Mouse (Mus musculus): ENCODE data around the gene Prkce. TPM values are rescaled to one million over a fixed set of nuclear protein-coding genes. Genes with fewer than 3 reads are reported as not detected.

Gene Prkce
- polyA plus RNA-seq, 1 experiment from 2014 or later = 48.0 TPM

DNA sequence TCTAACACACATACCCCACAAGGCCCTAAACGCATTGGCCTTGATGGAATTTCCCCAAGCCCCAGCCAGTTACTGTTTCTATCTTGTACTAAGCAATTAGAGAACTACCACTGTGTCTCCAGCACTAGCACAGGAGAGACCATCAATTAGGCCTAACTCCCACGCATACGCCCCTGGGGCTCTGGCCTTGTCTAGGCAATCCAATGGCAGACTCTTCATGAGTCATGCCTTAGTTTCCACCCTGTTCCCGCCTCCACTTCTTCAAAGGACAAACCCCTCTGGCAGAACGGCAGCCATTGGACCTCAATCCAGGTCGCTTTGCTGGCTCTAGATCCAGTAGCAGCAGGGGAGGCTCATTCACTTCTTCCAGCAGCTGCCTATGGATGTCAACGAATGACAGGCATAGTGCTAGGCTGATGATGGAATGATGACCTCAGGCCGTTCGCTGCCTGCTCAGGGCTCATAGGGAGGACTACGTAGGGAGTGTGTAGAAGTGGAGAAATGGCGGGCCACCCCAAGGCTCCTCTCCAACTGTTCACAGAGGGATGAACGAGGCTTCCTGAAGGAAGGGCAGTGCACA is 481.4 kb downstream of the Prkce start:
- Histone ChIP-seq H3K9me3 (replicated peaks) (no peaks in the 10 kb centered on the region), H3K4me3 (replicated peaks) (no peak overlapping the region), H3K4me1 (no peaks in the 10 kb centered on the region), H3K9ac (replicated peaks) (no peak overlapping the region), H3K36me3 (no peaks in the 10 kb centered on the region), H3K4me2 (no peak overlapping the region), H3K27ac (replicated peaks) (no peak overlapping the region), H3K27me3 (replicated peaks) (no peaks in the 10 kb centered on the region)
- no peak for ATAC-seq (ENCODE audit: low FRiP score)
- WGBS = 91% methylated on average over 12 of the region's 12 CpGs

DNA sequence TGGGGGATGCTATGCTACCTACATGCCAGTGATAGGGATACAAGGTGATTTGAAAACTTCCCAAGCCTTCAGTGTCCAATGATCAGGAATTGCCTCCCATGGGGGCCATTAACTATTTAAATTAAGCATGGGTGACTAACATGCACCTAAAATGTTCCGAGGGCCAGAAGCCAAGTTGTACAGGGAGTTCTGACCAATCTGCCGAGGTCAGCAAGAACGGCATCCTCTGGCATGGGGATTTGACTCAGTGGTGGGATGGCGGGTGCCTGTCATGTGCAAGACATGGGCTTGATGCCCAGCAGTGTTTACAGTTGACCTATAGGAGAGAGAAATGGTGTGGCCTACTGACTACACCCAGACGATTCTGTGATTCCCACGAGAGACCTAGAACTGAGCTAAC is 482.7 kb downstream of the Prkce start:
- Histone ChIP-seq H3K9me3 (replicated peaks) (no peaks in the 10 kb centered on the region), H3K4me2 (no peak overlapping the region), H3K36me3 (0 out of 2 replicates have a peak, but pooled peaks cover 4% of the 10 kb centered on the region), H3K27ac (replicated peaks) (no peak overlapping the region), H3K27me3 (replicated peaks) (no peaks in the 10 kb centered on the region), H3K4me1 (no peaks in the 10 kb centered on the region), H3K4me3 (replicated peaks) (no peak overlapping the region), H3K9ac (replicated peaks) (no peak overlapping the region)
- whole genome bisulfite sequencing = 94% methylated on average over 6 of the region's 6 CpGs
- no peak for ATAC-seq (ENCODE audit: low FRiP score)

DNA sequence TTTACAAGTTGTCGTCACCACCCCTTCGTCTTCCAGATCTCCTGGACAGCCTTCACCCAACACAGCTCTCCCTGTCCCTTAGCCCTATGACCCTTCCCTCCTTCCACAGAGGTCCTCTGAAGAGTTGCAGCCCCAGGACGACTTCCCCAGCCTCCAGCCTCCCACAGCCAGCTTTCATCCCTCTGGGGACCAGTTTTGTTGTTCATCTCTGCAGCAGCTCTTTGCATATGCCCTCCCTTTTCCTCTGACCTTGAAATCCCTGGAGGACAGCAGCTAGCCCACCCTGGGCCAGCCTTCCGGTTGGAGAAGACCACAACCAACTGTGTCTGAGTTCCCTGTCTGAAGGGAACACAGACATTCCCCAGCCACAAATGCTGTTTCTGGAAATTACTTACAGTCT is 483.5 kb downstream of the Prkce start:
- Histone ChIP-seq H3K9ac (replicated peaks) (no peak overlapping the region), H3K9me3 (replicated peaks) (no peaks in the 10 kb centered on the region), H3K4me3 (replicated peaks) (no peak overlapping the region), H3K4me1 (no peaks in the 10 kb centered on the region), H3K27ac (replicated peaks) (no peak overlapping the region), H3K4me2 (no peak overlapping the region), H3K36me3 (0 out of 2 replicates have a peak, but pooled peaks cover 7% of the 10 kb centered on the region), H3K27me3 (replicated peaks) (no peaks in the 10 kb centered on the region)
- no peak for ATAC-seq (ENCODE audit: low FRiP score)
- 81% methylated on average over 4 of the region's 4 CpGs for WGBS

DNA sequence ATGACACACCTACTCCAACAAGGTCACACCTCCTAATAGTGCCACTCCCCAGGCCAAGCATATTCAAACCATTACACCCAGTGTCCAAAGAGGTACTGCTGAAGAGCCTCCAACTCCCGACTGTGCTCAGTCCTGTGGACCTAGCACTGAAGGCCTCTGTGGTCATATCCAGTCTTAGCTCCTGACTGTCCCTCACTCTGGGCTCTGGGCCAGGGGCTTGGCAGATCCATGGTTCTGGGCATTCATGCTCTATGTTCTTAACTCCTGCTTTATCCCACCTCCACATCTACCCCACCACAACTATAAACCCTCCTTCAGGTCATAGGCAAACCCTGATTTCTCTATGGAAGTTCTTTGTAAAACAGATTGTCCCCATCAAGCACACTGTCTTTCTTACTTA is 485.2 kb downstream of the Prkce start:
- H3K27ac ChIP-seq (replicated peaks) = no peak overlapping the region
- no peak for ATAC-seq (ENCODE audit: low FRiP score)
- H3K36me3 ChIP-seq = 0 out of 2 replicates have a peak, but pooled peaks cover 7% of the 10 kb centered on the region
- no peaks in the 10 kb centered on the region for H3K27me3 ChIP-seq (replicated peaks)
- no peak overlapping the region for H3K9ac ChIP-seq (replicated peaks)
- 91% methylated on average over 1 of the region's 1 CpGs for WGBS
- H3K9me3 ChIP-seq (replicated peaks) = no peaks in the 10 kb centered on the region
- no peak overlapping the region for H3K4me3 ChIP-seq (replicated peaks)
- no peak overlapping the region for H3K4me2 ChIP-seq
- no peaks in the 10 kb centered on the region for H3K4me1 ChIP-seq

DNA sequence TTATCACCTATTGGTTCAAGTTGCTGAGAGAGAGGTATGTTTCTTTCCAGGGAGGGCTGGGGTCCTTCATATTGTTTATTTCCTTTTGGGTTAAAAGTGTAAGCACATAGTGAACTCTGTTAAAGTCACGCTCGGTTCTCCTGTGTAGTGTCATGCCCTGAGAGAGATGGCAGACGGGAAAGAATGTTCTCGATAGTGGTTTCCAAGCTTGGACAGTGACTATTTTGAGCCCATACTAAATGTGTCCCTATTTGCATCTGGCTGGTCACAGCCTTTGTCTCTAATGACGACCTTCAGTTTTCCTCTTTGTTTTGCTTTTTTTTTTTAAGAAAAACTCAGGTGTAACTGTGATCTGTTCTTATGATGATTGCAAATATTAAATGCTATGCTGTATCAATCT is 488.8 kb downstream of the Prkce start:
- no peaks in the 10 kb centered on the region for H3K4me1 ChIP-seq
- H3K36me3 ChIP-seq = 0 out of 2 replicates have a peak, but pooled peaks cover 7% of the 10 kb centered on the region
- 91% methylated on average over 5 of the region's 5 CpGs for WGBS
- no peaks in the 10 kb centered on the region for H3K27me3 ChIP-seq (replicated peaks)
- H3K9me3 ChIP-seq (replicated peaks) = no peaks in the 10 kb centered on the region
- H3K9ac ChIP-seq (replicated peaks) = no peak overlapping the region
- no peak for ATAC-seq (ENCODE audit: low FRiP score)
- H3K4me2 ChIP-seq = no peak overlapping the region
- no peak overlapping the region for H3K4me3 ChIP-seq (replicated peaks)
- no peak overlapping the region for H3K27ac ChIP-seq (replicated peaks)

DNA sequence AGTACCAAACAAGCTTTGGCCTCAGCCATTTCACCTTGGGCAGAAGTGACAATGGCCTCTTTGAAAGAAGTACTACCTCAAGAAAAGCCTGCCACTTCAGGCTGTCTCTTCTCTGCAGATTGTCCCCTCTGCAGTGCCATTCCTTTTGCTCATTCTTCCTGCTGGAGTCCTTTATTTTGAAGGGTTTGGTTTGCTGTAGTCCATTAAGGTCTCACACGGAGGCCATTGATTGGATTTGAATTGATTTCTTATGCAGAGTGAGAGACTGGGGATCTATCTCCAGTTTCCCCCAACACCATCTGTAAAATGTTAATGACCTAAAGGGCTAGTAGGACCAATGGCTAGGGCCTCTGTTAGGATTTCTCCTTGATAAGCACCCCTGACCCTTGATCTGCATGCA is 494.7 kb downstream of the Prkce start:
- Histone ChIP-seq H3K9ac (replicated peaks) (no peak overlapping the region), H3K4me1 (no peaks in the 10 kb centered on the region), H3K4me3 (replicated peaks) (no peak overlapping the region), H3K4me2 (no peak overlapping the region), H3K36me3 (no peaks in the 10 kb centered on the region), H3K27ac (replicated peaks) (no peak overlapping the region), H3K27me3 (replicated peaks) (no peaks in the 10 kb centered on the region), H3K9me3 (replicated peaks) (no peaks in the 10 kb centered on the region)
- WGBS = 36% methylated on average over 1 of the region's 1 CpGs
- ATAC-seq (ENCODE audit: low FRiP score) = no peak

DNA sequence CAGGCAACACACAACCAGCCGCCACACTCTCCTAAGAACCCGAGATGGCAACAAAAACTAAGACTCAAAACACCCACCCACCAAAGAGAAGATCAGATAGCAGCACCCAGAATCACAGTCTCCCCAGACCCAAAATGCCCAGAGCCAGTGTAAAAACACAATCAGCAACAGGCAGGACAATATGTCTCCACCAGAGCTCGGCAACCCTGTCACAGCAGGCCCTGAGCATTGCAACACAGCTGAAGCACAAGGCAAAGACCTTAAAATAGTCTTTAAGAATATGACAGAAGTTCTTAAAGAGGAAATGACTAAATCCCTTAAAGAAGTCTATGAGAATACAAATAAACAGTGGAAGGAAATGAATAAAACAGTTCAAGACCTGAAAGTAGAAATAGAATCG is 495.9 kb downstream of the Prkce start:
- no peaks in the 10 kb centered on the region for H3K4me1 ChIP-seq
- H3K27me3 ChIP-seq (replicated peaks) = no peaks in the 10 kb centered on the region
- no peak overlapping the region for H3K4me3 ChIP-seq (replicated peaks)
- no peak for ATAC-seq (ENCODE audit: low FRiP score)
- H3K27ac ChIP-seq (replicated peaks) = no peak overlapping the region; the same call in 1 of the 2 replicates
- no peaks in the 10 kb centered on the region for H3K9me3 ChIP-seq (replicated peaks)
- 87% methylated on average over 4 of the region's 4 CpGs for WGBS
- H3K4me2 ChIP-seq = no peak overlapping the region
- no peak overlapping the region for H3K9ac ChIP-seq (replicated peaks)
- H3K36me3 ChIP-seq = no peaks in the 10 kb centered on the region

DNA sequence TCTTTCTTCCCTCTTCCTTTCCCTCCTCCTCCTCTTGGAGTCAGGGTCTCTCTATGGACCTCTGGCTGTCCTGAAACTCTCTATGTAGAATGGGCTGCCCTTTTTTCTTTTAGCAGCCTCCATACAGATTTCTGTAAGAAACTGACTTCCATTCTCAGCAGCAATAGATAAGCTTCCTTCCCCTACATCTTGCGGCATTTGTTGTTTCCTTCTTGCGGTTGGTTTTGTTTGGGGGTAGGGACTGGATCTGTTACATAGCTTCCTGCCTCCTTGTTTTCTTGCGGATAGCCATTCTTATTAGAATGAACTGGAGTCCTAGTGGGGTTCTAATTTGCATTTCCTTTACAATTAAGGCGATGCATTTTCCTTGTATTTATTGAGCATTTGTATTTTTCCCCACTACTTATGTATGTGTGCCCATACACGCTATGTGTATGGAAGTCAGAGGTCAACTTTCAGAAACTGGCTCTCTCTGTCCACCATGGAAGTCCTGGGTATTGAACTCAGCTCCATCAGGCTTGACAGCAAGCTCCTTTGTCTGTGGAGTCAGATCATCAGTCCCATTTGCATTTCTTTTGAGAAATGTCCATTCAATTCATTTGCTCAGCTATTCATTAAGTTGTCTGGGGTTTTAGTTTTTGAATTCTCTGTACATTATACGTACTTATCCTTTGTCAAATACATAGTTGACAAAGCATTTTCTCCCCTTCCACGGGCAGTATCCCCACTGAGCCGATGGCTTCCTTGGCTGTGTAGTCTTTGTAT is 500.4 kb downstream of the Prkce start:
- Histone ChIP-seq H3K4me3 (replicated peaks) (no peak overlapping the region), H3K27ac (replicated peaks) (no peak overlapping the region), H3K4me2 (no peak overlapping the region), H3K27me3 (replicated peaks) (no peaks in the 10 kb centered on the region), H3K36me3 (no peaks in the 10 kb centered on the region), H3K9me3 (replicated peaks) (no peaks in the 10 kb centered on the region), H3K9ac (replicated peaks) (no peak overlapping the region), H3K4me1 (no peaks in the 10 kb centered on the region)
- ATAC-seq (ENCODE audit: low FRiP score) = no peak
- 59% methylated on average over 8 of the region's 8 CpGs for WGBS

DNA sequence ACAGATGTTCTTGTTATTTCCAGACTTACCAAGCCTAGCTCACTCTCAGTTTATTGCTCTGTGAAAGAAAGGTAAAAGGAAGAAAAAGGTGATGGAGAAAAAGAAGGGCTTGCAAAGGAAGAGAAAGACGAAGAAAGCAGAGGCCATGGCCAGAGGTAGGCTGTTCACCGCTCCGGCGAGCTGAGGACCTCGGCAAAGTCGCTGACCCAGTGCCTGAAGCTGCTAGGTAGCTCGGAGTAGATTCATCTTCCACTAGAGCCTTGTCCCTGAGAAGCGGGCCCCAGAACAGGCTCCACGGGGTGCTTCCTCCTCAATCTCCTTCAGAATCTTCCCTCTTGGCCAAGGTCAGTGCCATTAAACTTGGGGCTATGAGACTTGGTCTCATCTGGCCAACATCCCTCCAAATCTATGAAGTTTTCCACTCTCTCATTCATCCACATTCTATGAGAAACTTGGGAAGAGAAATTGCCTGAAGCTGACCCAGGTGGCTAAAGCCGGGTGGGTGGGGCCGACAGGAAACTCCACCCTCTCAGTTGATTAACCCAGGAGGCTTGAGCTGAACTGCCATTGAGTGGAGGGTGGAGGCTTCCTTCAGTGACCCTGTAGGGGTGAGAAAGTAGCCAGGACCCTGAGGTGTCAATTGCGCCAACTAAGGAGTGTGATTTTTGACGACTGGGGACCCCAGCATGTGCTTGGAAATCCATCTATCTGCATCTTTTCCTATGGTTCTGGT is 502.2 kb downstream of the Prkce start:
- Histone ChIP-seq H3K4me1 (no peaks in the 10 kb centered on the region), H3K4me3 (replicated peaks) (no peak overlapping the region), H3K36me3 (no peaks in the 10 kb centered on the region), H3K9me3 (replicated peaks) (no peaks in the 10 kb centered on the region), H3K9ac (replicated peaks) (no peak overlapping the region), H3K4me2 (no peak overlapping the region), H3K27me3 (replicated peaks) (no peaks in the 10 kb centered on the region), H3K27ac (replicated peaks) (no peak overlapping the region)
- no peak for ATAC-seq (ENCODE audit: low FRiP score)
- 93% methylated on average over 13 of the region's 13 CpGs for WGBS

DNA sequence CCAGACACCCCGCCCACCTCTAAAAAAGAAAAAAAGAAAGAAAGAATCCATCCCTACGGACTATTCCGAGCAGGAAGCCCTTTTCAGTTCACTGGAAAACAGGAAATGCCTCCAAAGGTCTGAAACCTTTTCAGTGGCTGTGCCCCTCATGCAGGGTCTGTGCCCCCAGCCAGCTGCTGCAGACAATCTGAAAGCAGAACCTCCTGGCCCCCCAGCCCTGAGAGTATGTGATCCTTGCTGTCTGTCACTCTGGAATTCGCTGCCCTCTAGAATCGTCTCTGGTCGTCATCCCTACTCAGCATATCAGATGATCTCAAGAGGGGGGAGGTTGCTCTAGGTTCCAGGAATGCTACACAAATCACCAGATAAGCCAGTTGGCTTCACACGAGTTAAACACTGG is 503.1 kb downstream of the Prkce start:
- H3K9ac ChIP-seq (replicated peaks) = no peak overlapping the region
- 73% methylated on average over 7 of the region's 7 CpGs for WGBS
- no peaks in the 10 kb centered on the region for H3K27me3 ChIP-seq (replicated peaks)
- H3K27ac ChIP-seq (replicated peaks) = no peak overlapping the region
- no peaks in the 10 kb centered on the region for H3K36me3 ChIP-seq
- H3K9me3 ChIP-seq (replicated peaks) = no peaks in the 10 kb centered on the region
- ATAC-seq (ENCODE audit: low FRiP score) = no peak
- no peak overlapping the region for H3K4me3 ChIP-seq (replicated peaks)
- H3K4me2 ChIP-seq = no peak overlapping the region
- no peaks in the 10 kb centered on the region for H3K4me1 ChIP-seq

DNA sequence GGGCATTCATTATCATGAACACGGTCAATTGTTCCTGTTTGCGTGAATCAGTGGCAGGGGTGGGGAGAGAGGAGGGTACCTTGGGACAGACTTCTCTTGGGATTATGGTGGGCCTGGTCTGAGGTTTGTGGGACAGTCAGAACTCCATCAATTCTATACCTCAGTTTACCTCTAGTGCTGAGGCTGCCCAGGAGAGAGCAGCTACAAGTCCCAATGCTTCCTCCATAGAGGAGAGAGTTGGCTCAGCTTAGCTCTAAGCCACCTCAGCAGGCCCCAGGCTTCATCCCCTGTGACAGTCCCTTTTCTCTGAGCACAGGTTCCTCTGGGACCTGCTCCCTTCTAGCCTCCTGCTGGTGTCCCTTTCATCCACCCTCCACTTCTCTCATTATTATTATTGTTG is 507.4 kb downstream of the Prkce start:
- Histone ChIP-seq H3K9ac (replicated peaks) (no peak overlapping the region), H3K27ac (replicated peaks) (no peak overlapping the region), H3K9me3 (replicated peaks) (no peaks in the 10 kb centered on the region), H3K4me3 (replicated peaks) (no peak overlapping the region), H3K4me2 (no peak overlapping the region), H3K36me3 (no peaks in the 10 kb centered on the region), H3K4me1 (no peaks in the 10 kb centered on the region), H3K27me3 (replicated peaks) (no peaks in the 10 kb centered on the region)
- 70% methylated on average over 2 of the region's 2 CpGs for WGBS
- ATAC-seq (ENCODE audit: low FRiP score) = no peak

DNA sequence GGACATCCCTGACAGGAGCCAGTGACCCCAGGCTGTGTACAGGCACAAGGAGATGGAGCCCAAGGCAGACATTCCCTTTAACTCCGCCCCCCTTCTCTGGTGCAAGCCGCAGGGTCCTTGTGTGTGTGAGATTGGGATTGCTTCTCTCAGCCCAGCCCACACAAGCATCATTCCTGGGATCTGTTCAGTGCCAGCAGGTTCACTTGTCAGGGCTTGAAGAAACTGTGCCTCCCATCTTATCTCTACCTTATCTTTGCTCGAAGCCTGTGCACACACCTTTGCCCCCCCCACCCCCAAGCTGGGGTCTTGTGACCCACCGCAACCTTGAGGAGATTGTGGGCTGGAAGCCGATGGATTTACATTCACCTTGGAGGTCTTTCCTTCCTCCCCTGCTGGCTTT is 508.8 kb downstream of the Prkce start:
- H3K27me3 ChIP-seq (replicated peaks) = no peaks in the 10 kb centered on the region
- H3K36me3 ChIP-seq = no peaks in the 10 kb centered on the region
- H3K4me1 ChIP-seq = no peaks in the 10 kb centered on the region
- no peak overlapping the region for H3K9ac ChIP-seq (replicated peaks)
- H3K27ac ChIP-seq (replicated peaks) = no peak overlapping the region
- WGBS = 87% methylated on average over 5 of the region's 5 CpGs
- ATAC-seq (ENCODE audit: low FRiP score) = no peak
- H3K4me3 ChIP-seq (replicated peaks) = no peak overlapping the region
- H3K9me3 ChIP-seq (replicated peaks) = no peaks in the 10 kb centered on the region
- no peak overlapping the region for H3K4me2 ChIP-seq
